Mouse (Mus musculus) embryonic fibroblast, embryonic 13.5 days (primary cell): Measurements from ENCODE around the gene Havcr2.

ENCODE experiments used
- CTCF ChIP-seq: IDR thresholded peaks from 2 replicates; pipeline ENCODE4 v1.5.1; 2011; ENCODE audit warnings: mild to moderate bottlenecking, control low read depth, low read length, moderate library complexity, borderline replicate concordance; ENCODE audit not compliant: insufficient read depth
- POLR2A ChIP-seq: IDR thresholded peaks from 2 replicates; pipeline ENCODE4 v1.6.1; 2011; ENCODE audit warnings: low read depth, mild to moderate bottlenecking, control low read depth, low read length, moderate library complexity

GRCm38 (mm10) chr11:46436760-46437458 is 17.8 kb upstream of the Havcr2 start, which contains the start of gene Med7:
- TF ChIP-seq CTCF (no peak), POLR2A (peak; percentile 81)
